Mouse (Mus musculus): ENCODE data around the gene Gm42517. TPM values are rescaled to one million over a fixed set of nuclear protein-coding genes. Genes with fewer than 3 reads are reported as not detected.

Gene Gm42517
- polyA plus RNA-seq, 1 experiment from 2014 or later, result 0.21 TPM

DNA sequence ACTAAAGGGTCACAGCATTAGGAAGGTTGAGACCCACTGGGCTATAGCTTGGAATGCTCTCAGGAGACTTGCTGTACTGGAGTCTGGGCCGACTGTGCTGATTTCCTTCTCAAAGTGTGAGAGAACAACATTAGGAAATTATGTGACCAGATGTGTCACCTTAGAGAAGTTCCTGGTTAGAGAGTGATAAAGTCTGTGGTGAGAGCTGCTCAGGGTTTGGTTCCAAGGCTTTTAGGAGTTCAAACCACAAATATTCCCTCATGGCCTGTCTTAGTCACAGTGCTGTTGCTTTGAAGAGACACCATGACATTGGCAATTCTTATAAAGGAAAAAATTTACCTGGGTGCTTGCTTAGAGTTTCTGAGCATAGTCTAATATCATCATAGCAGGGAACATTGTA is 8.3 kb upstream of the Gm42517 start:
- H3K4me1 ChIP-seq (ENCODE audit: insufficient read depth, low read length), result no peaks in the 10 kb centered on the region
- no peak overlapping the region for H3K4me2 ChIP-seq (replicated peaks; ENCODE audit: low read depth, low read length)
- no peak for ATAC-seq (ENCODE audit: low FRiP score, low TSS enrichment)
- no peak overlapping the region for H3K4me3 ChIP-seq (ENCODE audit: low read length)
- H3K9ac ChIP-seq (replicated peaks; ENCODE audit: low read length), result no peak overlapping the region
- no peak overlapping the region for H3K27ac ChIP-seq (ENCODE audit: low read length)
- peaks cover 32% of the 10 kb centered on the region for H3K27me3 ChIP-seq (ENCODE audit: insufficient read depth, low read length)
- no peaks in the 10 kb centered on the region for H3K9me3 ChIP-seq (ENCODE audit: low read length)
- whole genome bisulfite sequencing, result 74% methylated on average over 1 of the region's 1 CpGs
- H3K36me3 ChIP-seq (ENCODE audit: insufficient read depth, low read length), result no peaks in the 10 kb centered on the region

DNA sequence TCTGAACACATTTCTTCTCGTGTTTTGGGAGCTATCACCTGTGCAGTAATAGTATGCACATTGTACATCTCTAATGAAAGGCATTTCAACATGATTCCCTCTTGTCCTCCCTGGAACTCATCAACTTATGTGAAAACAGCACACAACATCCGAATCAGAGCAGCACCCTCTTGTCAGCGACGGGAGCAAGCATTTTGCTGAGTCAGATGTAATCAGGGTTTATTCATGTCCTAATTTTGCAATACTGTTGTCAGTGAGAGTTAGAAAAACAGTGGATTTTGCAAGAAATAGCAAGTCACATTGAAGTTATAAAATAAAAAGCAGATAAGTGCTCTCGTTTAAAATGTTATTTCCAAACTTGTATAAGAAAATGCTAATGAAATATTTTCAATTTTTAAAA is 6.4 kb upstream of the Gm42517 start:
- H3K27ac ChIP-seq (ENCODE audit: low read length), result no peak overlapping the region
- peaks cover 2% of the 10 kb centered on the region for H3K4me1 ChIP-seq (ENCODE audit: insufficient read depth, low read length)
- WGBS, result 78% methylated on average over 5 of the region's 5 CpGs
- no peak overlapping the region for H3K4me3 ChIP-seq (ENCODE audit: low read length)
- H3K9ac ChIP-seq (replicated peaks; ENCODE audit: low read length), result no peak overlapping the region
- no peak overlapping the region for H3K4me2 ChIP-seq (replicated peaks; ENCODE audit: low read depth, low read length)
- ATAC-seq (ENCODE audit: low FRiP score, low TSS enrichment), result no peak
- no peaks in the 10 kb centered on the region for H3K9me3 ChIP-seq (ENCODE audit: low read length)
- H3K36me3 ChIP-seq (ENCODE audit: insufficient read depth, low read length), result no peaks in the 10 kb centered on the region
- peaks cover 52% of the 10 kb centered on the region for H3K27me3 ChIP-seq (ENCODE audit: insufficient read depth, low read length)

DNA sequence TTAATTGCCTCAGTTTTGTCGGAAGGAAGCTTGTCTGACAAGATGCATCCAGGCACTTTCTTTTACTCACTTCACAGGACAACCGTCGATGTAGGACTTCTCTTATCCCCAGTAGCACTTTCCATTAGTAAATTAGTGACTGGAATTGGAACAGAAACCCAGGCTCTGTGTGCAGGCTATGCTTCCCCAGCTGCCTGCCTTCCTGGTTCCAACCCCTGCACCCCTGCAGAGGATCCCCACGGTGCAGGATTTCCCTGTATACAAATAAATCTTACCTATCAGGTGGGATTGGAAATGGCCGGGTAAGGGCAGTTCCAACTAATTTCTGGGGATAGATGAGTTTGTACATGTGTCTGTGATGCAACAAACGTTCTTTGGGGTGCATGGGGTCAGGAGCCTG is 2.2 kb upstream of the Gm42517 start:
- peaks cover 84% of the 10 kb centered on the region for H3K27me3 ChIP-seq (ENCODE audit: insufficient read depth, low read length)
- H3K27ac ChIP-seq (ENCODE audit: low read length), result no peak overlapping the region
- H3K4me1 ChIP-seq (ENCODE audit: insufficient read depth, low read length), result peaks cover 26% of the 10 kb centered on the region
- H3K9ac ChIP-seq (replicated peaks; ENCODE audit: low read length), result no peak overlapping the region
- under 1% methylated on average over 6 of the region's 6 CpGs for WGBS
- no peaks in the 10 kb centered on the region for H3K36me3 ChIP-seq (ENCODE audit: insufficient read depth, low read length)
- no peak for ATAC-seq (ENCODE audit: low FRiP score, low TSS enrichment)
- H3K4me3 ChIP-seq (ENCODE audit: low read length), result no peak overlapping the region
- H3K4me2 ChIP-seq (replicated peaks; ENCODE audit: low read depth, low read length), result no peak overlapping the region
- no peaks in the 10 kb centered on the region for H3K9me3 ChIP-seq (ENCODE audit: low read length)

DNA sequence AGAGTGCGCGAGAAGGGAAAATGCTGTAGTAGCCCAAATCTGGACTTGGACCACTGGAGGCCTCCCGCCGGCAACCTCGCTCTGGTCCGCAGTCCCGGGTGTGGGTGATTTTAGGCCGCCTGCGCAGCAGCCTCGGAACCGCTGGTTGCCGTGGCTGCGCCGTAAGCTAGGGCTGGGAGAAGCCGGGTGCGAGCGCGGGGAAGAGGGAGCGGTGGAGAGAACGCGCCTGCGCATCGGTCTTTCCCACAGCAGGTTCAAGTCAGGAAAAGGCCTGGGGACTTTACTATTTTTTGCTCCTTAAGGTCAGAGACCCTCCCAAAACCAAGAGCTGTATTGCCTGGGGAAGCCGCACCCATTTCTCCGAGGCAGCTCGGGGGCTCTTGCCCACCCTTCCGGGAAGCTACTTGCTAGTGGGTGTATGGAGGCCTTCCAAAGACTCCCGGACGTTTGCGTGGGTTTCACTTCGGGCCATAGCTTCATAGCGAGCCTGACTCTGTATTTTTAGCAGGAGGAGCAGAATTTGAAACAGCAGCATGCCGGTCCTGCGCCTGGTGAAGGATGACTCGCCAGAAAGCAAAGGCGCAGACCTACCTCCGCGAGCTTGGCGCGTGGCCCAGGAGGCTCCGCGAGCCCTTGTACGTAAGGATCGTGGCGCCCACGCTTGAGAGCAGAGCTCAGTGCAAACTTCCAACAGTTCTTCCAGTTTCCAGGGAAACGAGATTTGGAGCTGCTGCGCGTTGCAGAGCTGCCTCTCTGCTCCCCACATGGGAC is 1.3 kb upstream of the Gm42517 start:
- H3K27ac ChIP-seq (ENCODE audit: low read length), result no peak overlapping the region
- peak overlapping the region; percentile 46 for H3K4me3 ChIP-seq (ENCODE audit: low read length)
- peaks cover 26% of the 10 kb centered on the region for H3K4me1 ChIP-seq (ENCODE audit: insufficient read depth, low read length)
- H3K4me2 ChIP-seq (replicated peaks; ENCODE audit: low read depth, low read length), result peak overlapping the region; percentile 57
- H3K9ac ChIP-seq (replicated peaks; ENCODE audit: low read length), result no peak overlapping the region
- H3K27me3 ChIP-seq (ENCODE audit: insufficient read depth, low read length), result peaks cover 92% of the 10 kb centered on the region
- H3K9me3 ChIP-seq (ENCODE audit: low read length), result no peaks in the 10 kb centered on the region
- no peaks in the 10 kb centered on the region for H3K36me3 ChIP-seq (ENCODE audit: insufficient read depth, low read length)
- WGBS, result under 1% methylated on average over 49 of the region's 49 CpGs
- no peak for ATAC-seq (ENCODE audit: low FRiP score, low TSS enrichment)

DNA sequence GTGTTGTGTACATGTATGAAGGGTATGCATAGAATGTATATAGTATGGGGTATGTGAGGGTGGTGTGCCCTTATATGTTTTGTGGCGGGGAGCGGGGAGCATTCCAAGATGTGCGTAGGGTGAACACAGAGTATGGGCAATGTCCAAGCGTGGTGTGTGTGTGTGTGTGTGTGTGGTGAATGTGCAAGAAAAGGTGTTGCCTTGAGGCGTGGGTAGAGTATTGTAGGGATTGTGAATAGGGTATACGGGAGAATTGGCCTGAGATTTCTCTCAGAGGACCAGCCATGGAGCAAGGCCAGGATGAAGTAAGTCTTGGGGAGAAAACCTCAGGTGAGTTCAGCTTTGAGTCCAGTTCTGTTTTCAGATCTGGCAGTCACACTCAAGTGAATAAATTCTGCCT is 724 bp upstream of the Gm42517 start:
- H3K4me3 ChIP-seq (ENCODE audit: low read length), result peak overlapping the region; percentile 60
- WGBS, result 5% methylated on average over 6 of the region's 6 CpGs
- no peak overlapping the region for H3K27ac ChIP-seq (ENCODE audit: low read length)
- H3K9ac ChIP-seq (replicated peaks; ENCODE audit: low read length), result no peak overlapping the region
- H3K4me1 ChIP-seq (ENCODE audit: insufficient read depth, low read length), result peaks cover 26% of the 10 kb centered on the region
- no peaks in the 10 kb centered on the region for H3K9me3 ChIP-seq (ENCODE audit: low read length)
- H3K36me3 ChIP-seq (ENCODE audit: insufficient read depth, low read length), result no peaks in the 10 kb centered on the region
- peak; percentile 18; the same call in 1 of the 2 replicates for ATAC-seq (ENCODE audit: low FRiP score, low TSS enrichment)
- H3K27me3 ChIP-seq (ENCODE audit: insufficient read depth, low read length), result peaks cover 94% of the 10 kb centered on the region
- peak overlapping the region; percentile 57 for H3K4me2 ChIP-seq (replicated peaks; ENCODE audit: low read depth, low read length)

DNA sequence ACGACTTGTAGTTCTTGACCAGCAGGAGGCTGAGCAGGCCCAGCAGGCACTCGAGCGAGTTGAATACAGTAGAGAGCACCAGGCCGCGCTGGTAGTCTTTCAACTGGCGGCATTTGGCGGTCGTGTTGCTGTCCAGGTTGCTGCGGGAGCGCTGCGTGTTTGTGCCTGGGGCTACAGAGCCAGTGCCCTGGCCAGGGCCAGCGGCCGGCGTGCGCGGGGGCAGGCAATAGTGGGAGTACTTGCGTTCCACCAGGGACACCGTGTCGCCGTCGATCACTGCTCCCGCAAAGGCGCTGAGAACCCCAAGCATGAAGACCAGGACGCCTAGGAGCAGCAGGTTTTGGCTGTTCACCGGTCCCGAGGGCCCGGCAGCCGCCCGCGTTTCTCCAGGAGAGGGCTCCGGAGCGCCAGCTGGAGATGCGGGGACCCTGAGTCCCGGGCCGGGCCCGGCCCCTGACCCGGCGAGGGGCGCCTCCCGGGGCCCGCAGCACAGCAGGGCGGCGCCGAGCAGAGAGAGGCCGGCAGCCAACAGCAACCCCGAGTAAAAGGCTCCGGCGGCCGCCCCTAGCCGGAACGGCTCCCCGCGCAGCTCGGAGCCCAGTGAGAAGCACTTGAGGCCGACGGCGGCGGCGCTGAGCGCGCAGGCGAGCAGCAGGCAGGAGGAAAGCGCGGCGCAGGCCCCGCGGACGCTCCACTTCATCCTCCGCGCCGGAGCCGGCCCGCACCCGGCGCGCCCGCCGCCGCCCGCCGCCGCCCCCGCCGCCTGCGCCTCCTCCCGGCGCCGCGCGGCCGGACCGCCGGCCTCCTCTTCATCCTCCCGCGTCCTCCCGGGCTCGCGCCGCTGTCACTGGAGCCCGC is 509 bp downstream of the Gm42517 start:
- peak; percentile 67 for ATAC-seq (ENCODE audit: low FRiP score, low TSS enrichment)
- no peaks in the 10 kb centered on the region for H3K36me3 ChIP-seq (ENCODE audit: insufficient read depth, low read length)
- H3K27me3 ChIP-seq (ENCODE audit: insufficient read depth, low read length), result peaks cover 96% of the 10 kb centered on the region
- H3K4me1 ChIP-seq (ENCODE audit: insufficient read depth, low read length), result peaks cover 26% of the 10 kb centered on the region
- no peaks in the 10 kb centered on the region for H3K9me3 ChIP-seq (ENCODE audit: low read length)
- H3K27ac ChIP-seq (ENCODE audit: low read length), result no peak overlapping the region
- peak overlapping the region; percentile 56 for H3K9ac ChIP-seq (replicated peaks; ENCODE audit: low read length)
- H3K4me3 ChIP-seq (ENCODE audit: low read length), result peak overlapping the region; percentile 60
- H3K4me2 ChIP-seq (replicated peaks; ENCODE audit: low read depth, low read length), result peak overlapping the region; percentile 95
- WGBS, result under 1% methylated on average over 68 of the region's 100 CpGs

DNA sequence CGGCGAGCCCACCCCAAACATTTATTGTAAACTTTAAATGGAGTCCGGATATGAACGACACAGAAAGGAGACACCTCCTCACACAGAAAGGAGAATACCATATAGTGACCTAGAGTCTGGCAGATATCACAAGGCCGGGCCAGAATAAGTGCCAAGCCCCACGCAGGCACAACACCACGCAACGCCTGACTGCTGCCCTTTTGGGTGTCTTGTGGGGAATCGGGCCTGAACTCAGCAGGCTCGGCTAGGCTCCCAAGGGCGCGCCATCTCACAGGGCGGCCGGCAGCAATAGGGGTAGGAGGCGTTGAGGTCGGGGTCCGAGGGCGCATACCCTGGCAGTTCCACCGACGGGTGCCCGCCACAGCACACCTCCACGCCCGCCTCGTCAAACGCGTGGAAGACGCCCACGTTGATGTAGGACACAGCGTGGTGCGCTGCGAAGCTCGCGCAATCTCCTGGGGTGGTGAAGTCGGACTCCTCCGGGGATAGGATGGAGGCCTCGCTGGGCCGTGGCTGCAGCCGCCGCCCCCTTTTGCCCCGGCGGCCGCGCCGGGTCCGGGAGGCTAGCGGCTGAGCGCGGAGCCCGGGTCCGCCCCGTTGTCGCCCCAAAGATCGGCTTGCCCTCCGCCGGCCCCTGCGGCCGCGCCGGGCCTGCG is 1.3 kb downstream of the Gm42517 start:
- peaks cover 26% of the 10 kb centered on the region for H3K4me1 ChIP-seq (ENCODE audit: insufficient read depth, low read length)
- peak overlapping the region; percentile 60 for H3K4me3 ChIP-seq (ENCODE audit: low read length)
- peak; percentile 26 for ATAC-seq (ENCODE audit: low FRiP score, low TSS enrichment)
- no peaks in the 10 kb centered on the region for H3K36me3 ChIP-seq (ENCODE audit: insufficient read depth, low read length)
- peaks cover 88% of the 10 kb centered on the region for H3K27me3 ChIP-seq (ENCODE audit: insufficient read depth, low read length)
- no peak overlapping the region for H3K27ac ChIP-seq (ENCODE audit: low read length)
- 2% methylated on average over 60 of the region's 60 CpGs for WGBS
- H3K9me3 ChIP-seq (ENCODE audit: low read length), result no peaks in the 10 kb centered on the region
- peak overlapping the region; percentile 56 for H3K9ac ChIP-seq (replicated peaks; ENCODE audit: low read length)
- H3K4me2 ChIP-seq (replicated peaks; ENCODE audit: low read depth, low read length), result peak overlapping the region; percentile 95

DNA sequence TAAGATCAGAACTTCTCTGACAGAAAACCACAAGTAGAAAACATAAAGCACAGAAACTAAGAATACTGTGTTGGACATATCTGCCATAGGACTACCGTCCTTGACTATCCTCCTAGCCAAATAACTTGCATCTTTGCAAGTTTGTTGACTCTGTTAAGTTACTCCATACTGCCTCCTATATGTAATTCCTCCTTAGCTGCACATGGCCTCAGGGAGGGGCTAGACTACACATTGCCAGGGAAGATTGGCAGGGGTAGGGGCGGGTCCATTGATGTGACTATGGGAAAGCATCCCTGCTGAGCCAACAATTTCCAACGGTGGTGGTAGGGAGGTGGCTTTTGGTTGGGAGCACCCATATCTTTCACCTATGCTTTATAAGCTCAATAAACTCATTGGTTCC is 5.4 kb downstream of the Gm42517 start:
- peaks cover 10% of the 10 kb centered on the region; the same call in 1 of the 2 replicates for H3K4me1 ChIP-seq (ENCODE audit: insufficient read depth, low read length)
- H3K27ac ChIP-seq (ENCODE audit: low read length), result no peak overlapping the region
- no peak overlapping the region for H3K9ac ChIP-seq (replicated peaks; ENCODE audit: low read length)
- H3K27me3 ChIP-seq (ENCODE audit: insufficient read depth, low read length), result peaks cover 49% of the 10 kb centered on the region
- no peak for ATAC-seq (ENCODE audit: low FRiP score, low TSS enrichment)
- H3K36me3 ChIP-seq (ENCODE audit: insufficient read depth, low read length), result no peaks in the 10 kb centered on the region
- H3K4me3 ChIP-seq (ENCODE audit: low read length), result no peak overlapping the region
- 0 out of 2 replicates have a peak, but pooled peaks cover 4% of the 10 kb centered on the region for H3K9me3 ChIP-seq (ENCODE audit: low read length)
- H3K4me2 ChIP-seq (replicated peaks; ENCODE audit: low read depth, low read length), result no peak overlapping the region
- 24% methylated on average over 3 of the region's 3 CpGs for WGBS

DNA sequence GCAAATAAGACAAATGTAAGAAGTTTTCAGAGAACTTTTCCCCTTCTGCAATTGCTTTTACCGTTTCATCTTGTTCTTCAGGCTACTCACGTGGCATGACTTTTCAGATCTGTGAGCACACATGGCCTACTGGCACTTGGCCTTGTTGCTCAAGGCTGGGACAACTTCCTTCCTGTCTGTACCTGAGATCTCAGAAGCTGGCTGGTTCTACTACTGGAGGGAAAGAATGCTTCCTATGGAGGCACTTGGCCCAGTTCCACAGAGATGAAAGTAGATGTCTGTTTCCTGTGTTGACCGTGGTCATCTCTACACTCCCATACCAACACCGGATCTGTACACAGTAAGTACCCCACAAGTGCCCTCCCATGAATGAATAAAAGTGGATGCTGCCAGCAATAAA is 7.5 kb downstream of the Gm42517 start:
- Histone ChIP-seq H3K4me2 (replicated peaks; ENCODE audit: low read depth, low read length) (no peak overlapping the region), H3K4me3 (ENCODE audit: low read length) (no peak overlapping the region), H3K9me3 (ENCODE audit: low read length) (0 out of 2 replicates have a peak, but pooled peaks cover 4% of the 10 kb centered on the region), H3K27me3 (ENCODE audit: insufficient read depth, low read length) (peaks cover 28% of the 10 kb centered on the region), H3K4me1 (ENCODE audit: insufficient read depth, low read length) (no peaks in the 10 kb centered on the region), H3K9ac (replicated peaks; ENCODE audit: low read length) (no peak overlapping the region), H3K27ac (ENCODE audit: low read length) (no peak overlapping the region), H3K36me3 (ENCODE audit: insufficient read depth, low read length) (no peaks in the 10 kb centered on the region)
- no peak for ATAC-seq (ENCODE audit: low FRiP score, low TSS enrichment)
- 83% methylated on average over 4 of the region's 4 CpGs for WGBS

Measured in kidney, embryonic 16.5 days (tissue).